Mouse (Mus musculus) lung, adult 18-20 months (tissue): ENCODE measurements at regions not wholly inside any gene's neighbourhood (a gene's known extent, or its start where the extent isn't known, plus 50 kb on each side); places are given as distances from the start of the nearest gene placed in this dataset.
A peak's percentile ranks its signal among the peaks of the same experiment; 100 is the strongest.
"Not testable (repeated sequence)": the region's sequence is repeated elsewhere in the genome, so short reads cannot be mapped to it uniquely, and the experiment has no call there.

Experiments used
- DNase-seq, 2 experiments: peaks; one replicate each; pipeline ENCODE4 v3.0.0; 2022; ENCODE audit warnings: mixed read lengths in 2 of 2

- DNase-seq, result not testable (repeated sequence)
Measured at GRCm38 (mm10) chr13:19300320-19301011, 95.1 kb downstream of the Stard3nl start.

- no peak for DNase-seq
Measured at GRCm38 (mm10) chr13:19296325-19296724, 99.3 kb downstream of the Stard3nl start.

GRCm38 (mm10) chr13:19293041-19293440 is 102.6 kb downstream of the Stard3nl start:
- DNase-seq, result no peak

GRCm38 (mm10) chr13:19283161-19283560 is 112.4 kb downstream of the Stard3nl start:
- DNase-seq, result no peak

GRCm38 (mm10) chr13:19272548-19273295 is 122.9 kb downstream of the Stard3nl start:
- DNase-seq, result not testable (repeated sequence)

GRCm38 (mm10) chr13:19264996-19265395 is 130.6 kb downstream of the Stard3nl start:
- not testable (repeated sequence) for DNase-seq

- not testable (repeated sequence) for DNase-seq
Measured at GRCm38 (mm10) chr13:19246558-19246957, 149.0 kb downstream of the Stard3nl start.

GRCm38 (mm10) chr13:19242580-19242979 is 153.0 kb downstream of the Stard3nl start:
- not testable (repeated sequence) for DNase-seq

GRCm38 (mm10) chr13:19236340-19236739 is 159.3 kb downstream of the Stard3nl start:
- peak in 1 of 2 experiments; percentile 13 for DNase-seq

- no peak for DNase-seq
Measured at GRCm38 (mm10) chr13:19234700-19235374, 160.8 kb downstream of the Stard3nl start.

- DNase-seq, result not testable (repeated sequence)
Measured at GRCm38 (mm10) chr13:19220004-19220403, 175.6 kb downstream of the Stard3nl start.

- DNase-seq, result not testable (repeated sequence)
Measured at GRCm38 (mm10) chr13:19219383-19219991, 176.1 kb downstream of the Stard3nl start.

- no peak for DNase-seq
Measured at GRCm38 (mm10) chr13:19204669-19205068, 190.9 kb downstream of the Stard3nl start.

- DNase-seq, result not testable (repeated sequence)
Measured at GRCm38 (mm10) chr13:19202320-19202719, 193.3 kb downstream of the Stard3nl start.
